Mouse (Mus musculus): ENCODE measurements around the gene Anxa5.

DNA sequence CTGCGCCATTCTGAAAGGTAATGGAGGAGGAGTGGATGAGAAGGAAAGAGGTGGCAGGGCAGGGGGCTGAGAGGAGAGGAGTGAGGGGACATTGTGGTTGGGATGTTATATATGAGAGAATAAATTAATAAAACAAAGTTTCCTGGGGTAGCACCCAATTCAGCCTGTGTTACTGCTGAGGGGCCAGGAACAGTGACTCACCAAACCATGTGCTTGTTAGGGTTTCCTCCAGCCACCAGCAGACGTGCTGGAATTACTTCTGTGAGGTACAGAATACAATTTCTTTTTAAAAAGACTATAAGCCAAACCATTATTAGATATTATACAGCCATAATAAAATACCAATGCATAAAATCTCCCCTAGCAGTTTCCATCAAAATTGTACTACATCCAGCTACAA is 18.9 kb upstream of the Anxa5 start:
- TF ChIP-seq CTCF (IDR thresholded peaks at IDR 0.05; ENCODE audit: low read depth, low read length) (no peak), POLR2A (IDR thresholded peaks at IDR 0.05; ENCODE audit: insufficient read depth, low read length) (no peak)
